Mouse (Mus musculus) leukemia stem cell, adult 10-12 weeks (primary cell): ENCODE results near the gene Fam133b. TPM values are rescaled to one million over a fixed set of nuclear protein-coding genes. Genes with fewer than 3 reads are reported as not detected.

Source experiments
- polyA plus RNA-seq: library from polyadenylated mRNA; stranded (reverse); fragments of >175 nt; gene quantifications from 2 replicates; pipeline ENCODE4 v1.2.3, GENCODE M21; 2012; ENCODE audit warnings: low replicate concordance

Fam133b gene
- 5.1 and 13.2 TPM in 2 replicates for polyA plus RNA-seq

DNA sequence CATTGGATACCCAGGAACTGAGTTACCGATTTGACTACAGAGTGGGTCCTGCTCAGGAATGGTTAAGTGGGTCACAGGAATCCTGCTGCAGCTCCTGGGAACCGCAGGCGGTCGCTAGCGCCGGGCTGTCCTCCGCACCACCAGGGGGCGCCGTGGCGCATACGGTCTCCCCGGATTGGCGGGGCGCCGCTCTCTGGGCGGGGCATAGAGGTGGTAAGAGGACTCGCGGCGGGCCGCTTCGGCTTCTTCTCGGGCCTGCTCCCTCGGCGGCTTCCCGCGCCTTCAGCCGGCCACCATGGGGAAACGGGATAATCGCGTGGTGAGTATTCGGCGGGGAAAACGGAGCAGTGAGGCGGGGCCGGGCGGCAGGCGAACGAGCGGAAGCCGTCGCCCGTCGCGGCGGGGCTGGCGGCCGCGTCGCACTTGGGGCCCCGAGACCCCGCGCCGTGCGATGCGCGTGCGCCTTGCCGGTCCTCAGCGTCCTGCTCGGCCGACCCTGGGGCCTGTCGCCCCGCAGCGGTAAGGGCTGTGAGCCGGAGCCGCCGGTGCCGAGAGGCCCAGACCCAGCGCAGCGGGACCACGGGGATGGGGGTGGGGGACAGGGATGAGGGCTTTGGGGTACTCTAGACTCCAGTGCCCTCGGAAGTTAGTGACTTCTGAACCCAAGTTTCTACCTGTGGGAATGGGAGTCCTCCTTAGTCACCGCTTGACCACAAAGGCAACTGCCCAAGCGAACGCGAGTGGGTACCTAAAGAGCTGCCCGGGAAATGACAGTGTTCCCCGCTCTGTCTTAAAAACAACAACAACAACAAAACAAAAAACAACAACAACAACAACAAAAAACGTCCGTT, at the start of gene Fam133b:
Gene Fam133b (plus strand): TSS at position 205 of the 851 bp plus-strand sequence.

DNA sequence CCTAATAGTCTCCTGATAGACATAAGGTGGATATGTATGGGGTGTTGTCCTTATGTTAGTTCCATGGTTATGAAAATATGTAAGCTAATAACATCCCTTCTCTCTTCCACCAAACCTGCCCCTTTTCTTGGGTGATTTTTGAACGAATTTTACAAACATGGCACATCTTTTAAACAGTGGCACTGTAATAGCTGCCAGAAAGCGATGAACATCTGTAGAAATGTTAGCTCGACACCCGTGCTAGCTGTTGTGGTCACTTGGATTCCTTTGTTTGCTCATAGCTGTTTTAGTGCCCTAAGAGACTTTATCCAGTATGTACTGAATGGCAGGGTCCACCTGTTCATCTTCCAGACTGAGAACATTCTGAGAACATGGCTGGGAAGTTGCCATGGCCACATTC, 27.6 kb downstream of the Fam133b start, which contains the start of gene 1700109H08Rik:
Gene 1700109H08Rik (plus strand): TSS at position 301 of the 400 bp plus-strand sequence.

DNA sequence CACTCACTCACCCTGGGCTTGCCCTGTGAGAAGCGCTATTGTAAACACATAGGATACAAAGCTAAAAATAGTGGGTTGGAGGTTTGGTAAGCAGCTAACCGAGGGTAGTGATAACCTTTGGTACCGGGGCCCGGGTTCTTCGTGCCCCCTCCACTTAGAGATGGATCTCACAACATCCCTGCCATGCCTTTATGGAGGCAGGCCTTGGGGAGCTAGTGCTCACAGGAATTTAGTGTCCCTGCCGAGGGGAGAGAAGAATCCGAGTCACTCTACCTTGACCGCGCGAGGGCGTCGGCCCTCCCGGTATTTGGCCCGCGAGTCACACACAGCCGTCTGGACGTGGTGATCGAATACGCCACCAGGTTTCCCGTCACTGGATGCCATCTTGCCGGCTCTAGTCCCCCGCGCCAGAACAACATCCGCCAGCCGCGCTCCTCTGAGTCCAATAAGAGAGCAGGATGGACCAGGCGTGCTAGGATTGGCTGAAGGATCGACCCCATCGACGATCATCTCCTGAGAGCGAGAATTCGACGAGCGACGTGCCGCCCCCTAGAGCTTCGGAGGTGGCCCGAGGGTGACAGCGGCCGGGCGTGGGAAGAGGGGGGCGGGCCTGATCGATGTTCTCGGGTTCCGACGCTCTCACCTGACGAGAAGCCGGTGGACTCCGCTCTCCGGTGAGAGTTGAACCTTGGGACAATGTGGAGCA, 52.2 kb downstream of the Fam133b start, which contains the start of gene Pex1:
Gene Pex1 (plus strand): TSS at position 374 of the 706 bp plus-strand sequence.

DNA sequence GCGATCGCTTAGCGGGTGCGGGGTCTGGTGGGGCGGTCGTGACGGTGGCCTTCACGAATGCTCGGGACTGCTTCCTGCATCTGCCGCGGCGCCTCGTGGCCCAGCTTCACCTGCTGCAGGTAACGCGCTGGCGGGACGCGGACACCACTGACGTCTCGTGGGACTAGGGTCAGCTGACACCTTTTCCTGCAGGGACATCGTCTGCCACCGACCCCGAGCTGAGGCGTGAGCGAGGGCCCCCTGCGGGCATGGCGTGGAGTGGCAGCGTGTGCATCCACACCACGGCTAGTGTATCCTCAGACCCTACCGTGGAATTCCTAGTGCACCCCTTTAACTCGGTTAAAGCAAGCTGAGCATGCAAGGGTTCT, 52.8 kb downstream of the Fam133b start, which contains the start of gene Rbm48:
Gene Rbm48 (minus strand): TSS at position 187 of the 368 bp plus-strand sequence.

Other genes with a start within 250 kb of the Fam133b start
- 24.8 and 79.2 TPM in 2 replicates for gene Cdk6, start 202.3 kb upstream of the Fam133b start, polyA plus RNA-seq
- 0.10 and 0.63 TPM in 2 replicates for gene 1700109H08Rik, start 27.7 kb downstream of the Fam133b start, polyA plus RNA-seq
- gene Pex1, start 52.2 kb downstream of the Fam133b start, polyA plus RNA-seq, result 1.9 and 2.6 TPM in 2 replicates
- 1.9 and 3.7 TPM in 2 replicates for gene Rbm48, start 52.8 kb downstream of the Fam133b start, polyA plus RNA-seq
- gene Tmbim7, start 107.3 kb downstream of the Fam133b start, polyA plus RNA-seq, result not detected in 2 replicates
- 48.6 and 50.2 TPM in 2 replicates for gene Gatad1, start 113.4 kb downstream of the Fam133b start, polyA plus RNA-seq